In genomic region chr4:97774446-97774950, GRCm38 (mm10) we compare ENCODE assay signal across 7 mouse cellular contexts. TPM values are rescaled to one million over a fixed set of nuclear protein-coding genes. Genes with fewer than 3 reads are reported as not detected.
DNase-seq lines count a peak whose midpoint lies in the region; ATAC-seq and TF ChIP-seq lines count a peak whose summit lies in the region.

No protein-coding gene starts in this region.

- H3K36me3 ChIP-seq in forebrain, embryonic 11.5 days (ENCODE audit: control insufficient read depth, insufficient read depth, low read length): no peaks in the 10 kb centered on the region
- H3K36me3 ChIP-seq in intestine, postnatal 0 days (ENCODE audit: control insufficient read depth, insufficient read depth): no peaks in the 10 kb centered on the region
- H3K36me3 ChIP-seq in neural tube, embryonic 14.5 days (ENCODE audit: control insufficient read depth, insufficient read depth, low read length): no peaks in the 10 kb centered on the region

- H3K9ac ChIP-seq in forebrain, embryonic 11.5 days (ENCODE audit: low read length): peak overlapping the region; percentile 49
- 0 out of 2 replicates have a peak overlapping the region, but pooled peaks have one; percentile 7 for H3K9ac ChIP-seq in intestine, postnatal 0 days (ENCODE audit: low read depth, low read length)
- H3K9ac ChIP-seq in neural tube, embryonic 14.5 days (replicated peaks; ENCODE audit: low read depth, low read length): no peak overlapping the region

- no peak for TF ChIP-seq CTCF in layer of hippocampus, adult 2 months (conservative IDR thresholded peaks at IDR 0.05)
- TF ChIP-seq CTCF in intestine, postnatal 0 days (IDR thresholded peaks at IDR 0.05; ENCODE audit: low read depth): no peak

- no peaks in the 10 kb centered on the region for H3K9me3 ChIP-seq in forebrain, embryonic 11.5 days (ENCODE audit: control insufficient read depth, low read length)
- no peaks in the 10 kb centered on the region for H3K9me3 ChIP-seq in intestine, postnatal 0 days (ENCODE audit: control insufficient read depth)
- H3K9me3 ChIP-seq in neural tube, embryonic 14.5 days (ENCODE audit: control insufficient read depth, low read length): no peaks in the 10 kb centered on the region

- H3K4me3 ChIP-seq in layer of hippocampus, adult 2 months: peak overlapping the region; percentile 79
- H3K4me3 ChIP-seq in forebrain, embryonic 11.5 days (ENCODE audit: low read depth, low read length): peak overlapping the region; percentile 90; the same call in 1 of the 2 replicates
- H3K4me3 ChIP-seq in intestine, postnatal 0 days (ENCODE audit: low read depth, low read length): peak overlapping the region; percentile 94
- H3K4me3 ChIP-seq in neural tube, embryonic 14.5 days (ENCODE audit: low read depth, low read length): no peak overlapping the region; the same call in 1 of the 2 replicates

- peak overlapping the region; percentile 48 for H3K4me2 ChIP-seq in forebrain, embryonic 11.5 days (ENCODE audit: low read depth, low read length, severe bottlenecking)
- H3K4me2 ChIP-seq in intestine, postnatal 0 days (replicated peaks; ENCODE audit: low read depth): peak overlapping the region; percentile 95
- H3K4me2 ChIP-seq in neural tube, embryonic 14.5 days (ENCODE audit: low read depth, low read length): peak overlapping the region; percentile 91; the same call in 1 of the 2 replicates

- no peak for DNase-seq in layer of hippocampus, adult 2 months (ENCODE audit: low spot score in 2 of 2)
- no peak for DNase-seq in layer of hippocampus, adult 9-10 months (ENCODE audit: low spot score)
- DNase-seq in forebrain, embryonic 11.5 days (ENCODE audit: low spot score): no peak
- DNase-seq in thymus, postnatal 36 days: no peak
- no peak for DNase-seq in left cerebral cortex, adult 18-20 months (ENCODE audit: low spot score in 2 of 2)

- ATAC-seq in forebrain, embryonic 11.5 days (replicated peaks; ENCODE audit: low FRiP score): no peak
- ATAC-seq in intestine, postnatal 0 days: no peak
- ATAC-seq in neural tube, embryonic 14.5 days (ENCODE audit: low read depth): no peak

- H3K4me1 ChIP-seq in forebrain, embryonic 11.5 days (replicated peaks; ENCODE audit: control insufficient read depth, insufficient read depth, low read length): peaks cover 10% of the 10 kb centered on the region
- 0 out of 2 replicates have a peak, but pooled peaks cover 9% of the 10 kb centered on the region for H3K4me1 ChIP-seq in intestine, postnatal 0 days (replicated peaks; ENCODE audit: control insufficient read depth, insufficient read depth, low read length)
- 0 out of 2 replicates have a peak, but pooled peaks cover 2% of the 10 kb centered on the region for H3K4me1 ChIP-seq in neural tube, embryonic 14.5 days (ENCODE audit: control insufficient read depth, insufficient read depth, low read length)

- WGBS in forebrain, embryonic 11.5 days: 21% methylated on average over 4 of the region's 4 CpGs
- WGBS in intestine, postnatal 0 days: 31% methylated on average over 4 of the region's 4 CpGs
- WGBS in neural tube, embryonic 14.5 days: 19% methylated on average over 4 of the region's 4 CpGs

- peak overlapping the region; percentile 92 for H3K27ac ChIP-seq in layer of hippocampus, adult 2 months
- peak overlapping the region; percentile 73 for H3K27ac ChIP-seq in forebrain, embryonic 11.5 days (ENCODE audit: low read depth, low read length)
- no peak overlapping the region for H3K27ac ChIP-seq in intestine, postnatal 0 days (ENCODE audit: low read depth, low read length)
- H3K27ac ChIP-seq in neural tube, embryonic 14.5 days (ENCODE audit: low read depth, low read length): peak overlapping the region; percentile 45; the same call in 1 of the 2 replicates

- H3K27me3 ChIP-seq in forebrain, embryonic 11.5 days (ENCODE audit: control insufficient read depth, insufficient read depth, low read length): peaks cover 4% of the 10 kb centered on the region; the same call in 1 of the 2 replicates
- no peaks in the 10 kb centered on the region for H3K27me3 ChIP-seq in intestine, postnatal 0 days (replicated peaks; ENCODE audit: control insufficient read depth, insufficient read depth, low read length)
- 0 out of 2 replicates have a peak, but pooled peaks cover 2% of the 10 kb centered on the region for H3K27me3 ChIP-seq in neural tube, embryonic 14.5 days (ENCODE audit: control insufficient read depth, insufficient read depth, low read length)

RNA-seq across cellular contexts. Expression of gene Nfia, which starts 2.0 kb away (rescaled TPM):
- total RNA-seq in layer of hippocampus, adult 2 months (2021): 100 to 1,000 TPM; 113 to 115 TPM
- polyA plus RNA-seq in forebrain, embryonic 11.5 days (2014; fragmentation: Nextera tagmentation; extraction: Ambion mirVana): 39.5 and 45.4 TPM in 2 replicates
- 15.9 and 18.4 TPM in 2 replicates for polyA plus RNA-seq in intestine, postnatal 0 days (2015; fragmentation: Nextera tagmentation; extraction: Ambion mirVana)
- 50.0 and 55.0 TPM in 2 replicates for polyA plus RNA-seq in neural tube, embryonic 14.5 days (2014; fragmentation: Nextera tagmentation; extraction: Ambion mirVana)
- 10 to 100 TPM; 54.8 to 59.7 TPM for total RNA-seq in left cerebral cortex, adult 18-20 months (2021)

RNA-seq across cellular contexts. Expression of gene E130114P18Rik, which starts 3.4 kb away (rescaled TPM):
- total RNA-seq in layer of hippocampus, adult 2 months (2021): 1 to 10 TPM; 7.1 to 7.9 TPM
- 45.7 and 46.4 TPM in 2 replicates for polyA plus RNA-seq in forebrain, embryonic 11.5 days (2014; fragmentation: Nextera tagmentation; extraction: Ambion mirVana)
- 1.3 and 1.6 TPM in 2 replicates for polyA plus RNA-seq in intestine, postnatal 0 days (2015; fragmentation: Nextera tagmentation; extraction: Ambion mirVana)
- 22.6 and 24.6 TPM in 2 replicates for polyA plus RNA-seq in neural tube, embryonic 14.5 days (2014; fragmentation: Nextera tagmentation; extraction: Ambion mirVana)
- 1 to 10 TPM; 6.1 to 7.4 TPM for total RNA-seq in left cerebral cortex, adult 18-20 months (2021)
